Mouse (Mus musculus): ENCODE results near the gene Fzd2. TPM values are rescaled to one million over a fixed set of nuclear protein-coding genes. Genes with fewer than 3 reads are reported as not detected.
A peak's percentile ranks its signal among the peaks of the same experiment; 100 is the strongest.

Gene Fzd2
- polyA plus RNA-seq, 1 experiment from 2014 or later: 49.0 TPM

- Histone ChIP-seq H3K4me1 (peaks cover 46% of the 10 kb centered on the region), H3K36me3 (replicated peaks) (peaks cover 15% of the 10 kb centered on the region), H3K27me3 (replicated peaks; ENCODE audit: low read depth, poor library complexity, severe bottlenecking) (peaks cover 10% of the 10 kb centered on the region), H3K4me3 (peak overlapping the region; percentile 87), H3K9me3 (no peaks in the 10 kb centered on the region), H3K27ac (replicated peaks) (peak overlapping the region; percentile 99)
- 15% methylated on average over 4 of the region's 4 CpGs for WGBS
- DNase-seq (ENCODE audit: low spot score): peak; percentile 26
These were observed 4.5 kb downstream of the Fzd2 start for GRCm38 (mm10) chr11:102608691-102609090.

GRCm38 (mm10) chr11:102609483-102609882 is 5.3 kb downstream of the Fzd2 start:
- WGBS: 38% methylated on average over 8 of the region's 8 CpGs
- H3K4me3 ChIP-seq: peak overlapping the region; percentile 87

GRCm38 (mm10) chr11:102610260-102610659 is 6.1 kb downstream of the Fzd2 start:
- Histone ChIP-seq H3K36me3 (replicated peaks) (peaks cover 15% of the 10 kb centered on the region), H3K4me1 (peaks cover 46% of the 10 kb centered on the region), H3K27ac (replicated peaks) (peak overlapping the region; percentile 99), H3K27me3 (replicated peaks; ENCODE audit: low read depth, poor library complexity, severe bottlenecking) (peaks cover under 1% of the 10 kb centered on the region), H3K9me3 (no peaks in the 10 kb centered on the region), H3K4me3 (peak overlapping the region; percentile 87)
- WGBS: 11% methylated on average over 4 of the region's 4 CpGs
- DNase-seq (ENCODE audit: low spot score): peak; percentile 47

More at GRCm38 (mm10) chr11:102609483-102609882, 5.3 kb downstream of the Fzd2 start:
- Histone ChIP-seq H3K36me3 (replicated peaks) (peaks cover 15% of the 10 kb centered on the region), H3K27me3 (replicated peaks; ENCODE audit: low read depth, poor library complexity, severe bottlenecking) (peaks cover 9% of the 10 kb centered on the region), H3K4me1 (peaks cover 46% of the 10 kb centered on the region), H3K9me3 (no peaks in the 10 kb centered on the region), H3K27ac (replicated peaks) (peak overlapping the region; percentile 99)
- peak; percentile 14 for DNase-seq (ENCODE audit: low spot score)

DNA sequence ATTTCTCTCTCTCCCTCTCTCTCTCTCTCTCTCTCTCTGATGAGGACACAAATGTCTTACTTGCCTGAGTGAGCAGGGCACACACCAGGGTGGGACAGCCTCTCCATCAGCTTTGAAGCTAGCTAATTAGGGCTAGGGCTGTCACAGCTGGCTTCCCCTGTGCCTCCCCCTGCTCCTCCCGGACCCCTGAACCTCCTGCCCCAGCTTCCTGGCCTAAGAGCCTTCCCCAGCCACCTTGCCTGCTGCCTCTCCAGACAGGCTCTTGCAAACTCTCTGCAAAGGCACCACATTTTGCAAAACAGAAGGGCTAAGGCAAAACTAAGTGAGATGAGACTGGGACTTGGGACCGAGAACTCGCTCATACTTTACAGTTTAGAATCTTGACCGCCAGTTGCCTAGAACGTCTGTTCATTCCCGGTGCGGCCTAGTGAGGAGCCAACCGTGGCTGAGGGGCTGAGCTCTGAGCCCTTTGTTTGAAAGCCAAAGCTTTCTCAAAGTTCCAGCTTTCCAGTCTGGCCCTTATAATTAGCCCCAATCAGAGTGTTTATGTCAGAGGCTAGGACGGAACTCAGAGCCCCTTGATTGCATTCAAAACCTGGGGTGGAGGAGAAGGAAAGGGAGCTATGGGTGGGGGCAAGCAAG is 6.6 kb downstream of the Fzd2 start:
- Histone ChIP-seq H3K27ac (replicated peaks) (peak overlapping the region; percentile 99), H3K27me3 (replicated peaks; ENCODE audit: low read depth, poor library complexity, severe bottlenecking) (no peaks in the 10 kb centered on the region; the same call in 1 of the 2 replicates), H3K4me3 (peak overlapping the region; percentile 87), H3K36me3 (replicated peaks) (peaks cover 13% of the 10 kb centered on the region), H3K9me3 (no peaks in the 10 kb centered on the region), H3K4me1 (peaks cover 46% of the 10 kb centered on the region)
- WGBS: 4% methylated on average over 9 of the region's 9 CpGs
- peak; percentile 71 for DNase-seq (ENCODE audit: low spot score)

DNA sequence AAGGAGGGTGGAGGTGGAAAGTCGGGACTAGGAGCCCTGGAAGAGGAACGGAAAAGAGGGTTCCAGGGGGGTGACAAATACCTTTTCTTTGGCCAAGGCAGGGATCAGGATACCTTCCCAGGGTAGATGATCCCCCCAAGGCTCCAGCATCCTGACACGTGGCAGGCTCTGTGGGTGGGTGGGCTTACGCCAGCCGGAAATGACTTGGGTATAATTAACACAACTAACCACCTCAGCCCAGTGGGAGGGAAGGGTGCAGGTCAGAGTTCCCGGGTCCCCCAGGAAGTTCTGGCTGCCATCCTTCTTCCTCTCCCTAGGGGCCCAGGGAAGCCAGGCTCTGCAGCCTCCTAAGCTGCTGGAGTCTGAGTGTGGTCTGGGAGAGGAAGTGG is 7.1 kb downstream of the Fzd2 start:
- H3K4me1 ChIP-seq: peaks cover 46% of the 10 kb centered on the region
- no peaks in the 10 kb centered on the region for H3K9me3 ChIP-seq
- 6% methylated on average over 6 of the region's 6 CpGs for WGBS
- peak overlapping the region; percentile 87 for H3K4me3 ChIP-seq
- H3K27me3 ChIP-seq (replicated peaks; ENCODE audit: low read depth, poor library complexity, severe bottlenecking): no peaks in the 10 kb centered on the region
- peaks cover 8% of the 10 kb centered on the region for H3K36me3 ChIP-seq (replicated peaks)
- DNase-seq (ENCODE audit: low spot score): peak; percentile 52
- peak overlapping the region; percentile 99 for H3K27ac ChIP-seq (replicated peaks)

DNA sequence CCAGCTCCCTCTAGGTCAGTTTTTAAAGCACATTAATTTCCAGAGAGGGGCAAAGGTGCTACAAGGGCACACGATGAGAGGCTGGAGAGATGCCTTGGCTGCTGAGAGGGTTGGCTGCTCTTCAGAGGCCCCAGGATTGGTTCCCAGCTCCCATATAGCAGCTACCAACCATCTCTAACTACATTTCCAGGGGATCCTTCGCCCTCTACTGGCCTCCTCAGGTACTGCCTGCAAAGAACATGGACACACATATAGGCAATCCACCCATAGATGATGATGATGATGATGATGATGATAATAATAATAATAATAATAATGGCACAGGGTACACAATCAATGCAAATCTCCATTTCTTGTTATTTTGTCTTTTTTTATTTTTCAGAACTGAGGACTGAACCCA is 15.3 kb downstream of the Fzd2 start:
- Histone ChIP-seq H3K4me3 (no peak overlapping the region), H3K36me3 (replicated peaks) (peaks cover 5% of the 10 kb centered on the region), H3K27me3 (replicated peaks; ENCODE audit: low read depth, poor library complexity, severe bottlenecking) (no peaks in the 10 kb centered on the region), H3K9me3 (peaks cover 6% of the 10 kb centered on the region), H3K27ac (replicated peaks) (no peak overlapping the region), H3K4me1 (peaks cover 19% of the 10 kb centered on the region)
- 65% methylated on average over 2 of the region's 2 CpGs for WGBS
- DNase-seq (ENCODE audit: low spot score): no peak

DNA sequence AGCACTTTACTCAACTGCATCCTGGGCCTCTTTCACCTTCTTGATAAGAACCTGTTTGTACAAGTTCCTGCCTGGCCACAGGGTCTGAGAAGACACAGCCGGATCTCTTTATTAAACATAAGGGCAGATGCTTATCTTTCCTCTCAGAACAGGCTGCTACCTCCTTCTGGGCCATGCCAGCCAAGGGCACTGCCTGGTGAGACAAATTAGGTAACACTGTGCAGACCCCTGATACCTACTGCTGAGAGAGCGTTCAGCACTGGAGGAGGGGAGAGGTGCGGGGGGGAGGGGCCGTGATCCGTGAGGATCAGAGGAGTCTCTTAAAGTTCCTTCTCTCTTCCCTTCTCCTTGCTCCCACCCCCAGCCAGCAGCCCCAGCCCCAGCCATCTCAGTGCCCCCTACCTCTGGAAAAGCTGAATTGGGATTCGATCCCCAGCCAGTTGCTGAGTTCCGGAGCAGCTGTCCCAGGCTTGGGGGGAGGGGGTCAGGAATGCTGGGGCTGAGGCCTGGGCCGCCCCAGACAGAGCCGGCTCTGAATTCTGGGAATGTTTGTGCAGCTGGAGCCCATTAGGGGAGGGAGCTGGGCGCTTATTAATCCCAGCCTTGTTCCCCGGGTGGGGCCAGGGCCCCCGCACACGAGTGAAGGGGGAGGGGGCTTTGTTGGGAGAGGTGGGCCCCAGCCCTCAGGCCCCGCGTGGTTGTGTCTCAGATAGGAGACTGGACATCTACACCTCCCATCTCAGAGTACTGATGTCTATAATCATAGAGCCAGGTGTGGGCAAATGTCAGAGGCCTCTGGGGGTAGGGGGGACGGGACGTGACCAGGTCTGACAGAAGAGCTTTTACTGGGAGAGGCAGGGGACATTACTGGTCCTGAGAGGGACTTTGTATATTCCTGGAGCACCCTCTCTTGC is 19.9 kb downstream of the Fzd2 start:
- peak overlapping the region; percentile 43 for H3K4me3 ChIP-seq

DNA sequence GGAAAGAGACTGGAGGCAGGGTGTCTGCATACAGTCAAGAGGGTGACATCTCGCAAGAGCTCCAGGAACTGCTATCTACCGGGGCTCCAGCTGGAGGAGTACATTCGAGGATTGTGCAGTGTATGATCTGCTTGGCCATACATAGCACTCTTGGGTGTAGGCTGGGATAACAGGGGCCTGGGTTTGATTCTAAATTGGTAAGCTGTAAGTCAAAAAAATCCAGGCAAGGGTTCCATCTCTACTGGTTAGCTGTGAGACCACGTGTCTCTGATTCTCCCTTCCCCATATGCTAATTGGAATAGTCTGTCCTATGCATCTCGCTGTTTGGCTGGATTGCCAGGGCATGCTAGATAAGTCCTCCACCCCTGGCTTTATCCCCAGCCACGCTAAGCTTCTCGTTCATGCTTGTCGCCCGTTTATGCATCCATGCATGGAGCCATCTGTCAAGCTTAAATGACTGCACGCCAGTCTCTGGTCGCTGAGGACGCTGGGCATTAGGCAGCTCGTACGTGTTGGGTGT is 20.8 kb downstream of the Fzd2 start:
- peak overlapping the region; percentile 43 for H3K4me3 ChIP-seq

More for the DNA sequence above, 19.9 kb downstream of the Fzd2 start:
- peaks cover 4% of the 10 kb centered on the region for H3K9me3 ChIP-seq
- 1% methylated on average over 17 of the region's 17 CpGs for WGBS
- peak; percentile 97 for DNase-seq (ENCODE audit: low spot score)
- peaks cover 4% of the 10 kb centered on the region for H3K36me3 ChIP-seq (replicated peaks)
- H3K4me1 ChIP-seq: peaks cover 62% of the 10 kb centered on the region
- peak overlapping the region; percentile 90 for H3K27ac ChIP-seq (replicated peaks)
- 0 out of 2 replicates have a peak, but pooled peaks cover 4% of the 10 kb centered on the region for H3K27me3 ChIP-seq (replicated peaks; ENCODE audit: low read depth, poor library complexity, severe bottlenecking)

DNA sequence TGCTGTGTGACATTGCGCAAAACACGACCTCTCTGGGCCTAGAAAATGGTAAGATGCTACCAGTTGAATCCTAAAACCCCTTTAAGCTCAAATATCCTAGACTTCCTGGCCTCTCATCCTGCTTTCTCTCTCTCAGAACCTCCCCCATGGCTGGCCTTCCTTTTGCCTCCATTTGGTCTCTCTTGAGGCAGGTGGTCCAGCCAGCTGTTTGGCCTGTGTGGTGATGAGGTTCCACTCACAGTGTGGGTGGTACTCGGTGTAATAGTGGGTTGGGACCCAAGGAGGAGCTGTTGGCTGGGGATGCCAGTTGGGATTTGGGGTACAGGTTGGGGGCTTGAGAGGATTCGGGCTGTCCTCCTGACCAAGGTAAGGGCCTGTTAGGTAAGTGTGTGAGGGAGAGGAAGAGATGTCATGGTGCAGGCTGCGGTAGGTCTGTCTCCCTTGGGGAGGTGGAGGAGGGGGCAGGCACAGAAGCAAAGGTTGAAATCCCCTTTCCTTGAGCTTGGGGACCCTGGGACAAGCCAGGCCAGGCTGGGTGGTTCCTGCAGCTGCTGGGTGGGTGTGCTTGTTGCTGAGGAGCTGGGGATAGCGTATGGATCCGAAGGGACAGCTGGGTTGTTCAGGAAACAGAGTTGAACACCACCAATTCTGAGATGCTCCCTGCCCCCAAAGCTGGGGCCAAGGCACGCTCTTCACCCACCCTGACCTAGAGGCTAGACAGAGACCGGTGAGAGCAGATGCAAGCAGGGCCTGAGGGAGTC is 23.2 kb downstream of the Fzd2 start:
- Histone ChIP-seq H3K27ac (replicated peaks) (peak overlapping the region; percentile 73), H3K9me3 (no peaks in the 10 kb centered on the region), H3K4me3 (peak overlapping the region; percentile 13; the same call in 1 of the 2 replicates), H3K36me3 (replicated peaks) (no peaks in the 10 kb centered on the region), H3K4me1 (peaks cover 94% of the 10 kb centered on the region), H3K27me3 (replicated peaks; ENCODE audit: low read depth, poor library complexity, severe bottlenecking) (0 out of 2 replicates have a peak, but pooled peaks cover 4% of the 10 kb centered on the region)
- no peak for DNase-seq (ENCODE audit: low spot score)
- WGBS: 84% methylated on average over 9 of the region's 9 CpGs

More for the DNA sequence above, 20.8 kb downstream of the Fzd2 start:
- peak; percentile 60 for DNase-seq (ENCODE audit: low spot score)
- peaks cover 70% of the 10 kb centered on the region for H3K4me1 ChIP-seq
- H3K27ac ChIP-seq (replicated peaks): peak overlapping the region; percentile 90
- no peaks in the 10 kb centered on the region for H3K36me3 ChIP-seq (replicated peaks)
- 0 out of 2 replicates have a peak, but pooled peaks cover 4% of the 10 kb centered on the region for H3K27me3 ChIP-seq (replicated peaks; ENCODE audit: low read depth, poor library complexity, severe bottlenecking)
- H3K9me3 ChIP-seq: no peaks in the 10 kb centered on the region
- WGBS: 25% methylated on average over 14 of the region's 14 CpGs

- Histone ChIP-seq H3K27ac (replicated peaks) (peak overlapping the region; percentile 49; the same call in 1 of the 2 replicates), H3K4me1 (peaks cover 96% of the 10 kb centered on the region), H3K4me3 (no peak overlapping the region), H3K9me3 (no peaks in the 10 kb centered on the region), H3K27me3 (replicated peaks; ENCODE audit: low read depth, poor library complexity, severe bottlenecking) (0 out of 2 replicates have a peak, but pooled peaks cover 5% of the 10 kb centered on the region), H3K36me3 (replicated peaks) (no peaks in the 10 kb centered on the region)
- WGBS: 53% methylated on average over 9 of the region's 9 CpGs
- DNase-seq (ENCODE audit: low spot score): no peak
These were observed 24.3 kb downstream of the Fzd2 start for GRCm38 (mm10) chr11:102628529-102628928.

DNA sequence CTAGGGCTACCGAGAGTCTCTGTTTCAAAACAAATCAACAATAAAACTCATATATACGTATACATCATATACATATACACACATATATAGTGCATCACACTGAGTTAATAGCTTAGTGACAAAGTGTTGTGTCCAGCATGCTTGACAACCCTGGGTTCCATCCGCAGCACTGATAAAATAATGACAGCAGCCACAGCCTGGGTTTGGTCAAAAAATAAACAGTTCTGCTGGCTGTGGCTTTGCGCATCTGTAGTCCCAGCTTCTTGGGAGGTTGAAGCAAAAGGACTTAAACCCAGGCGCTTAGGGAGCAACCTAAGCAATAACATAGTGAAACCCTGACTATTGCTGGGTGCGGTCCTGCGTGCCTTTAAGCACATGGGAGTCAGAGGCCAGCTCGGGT is 25.2 kb downstream of the Fzd2 start:
- peak overlapping the region; percentile 86 for H3K27ac ChIP-seq (replicated peaks)
- WGBS: 52% methylated on average over 8 of the region's 8 CpGs
- no peaks in the 10 kb centered on the region for H3K36me3 ChIP-seq (replicated peaks)
- H3K9me3 ChIP-seq: no peaks in the 10 kb centered on the region
- DNase-seq (ENCODE audit: low spot score): no peak
- H3K27me3 ChIP-seq (replicated peaks; ENCODE audit: low read depth, poor library complexity, severe bottlenecking): peaks cover 8% of the 10 kb centered on the region; the same call in 1 of the 2 replicates
- no peak overlapping the region for H3K4me3 ChIP-seq
- H3K4me1 ChIP-seq: peaks cover 92% of the 10 kb centered on the region

DNA sequence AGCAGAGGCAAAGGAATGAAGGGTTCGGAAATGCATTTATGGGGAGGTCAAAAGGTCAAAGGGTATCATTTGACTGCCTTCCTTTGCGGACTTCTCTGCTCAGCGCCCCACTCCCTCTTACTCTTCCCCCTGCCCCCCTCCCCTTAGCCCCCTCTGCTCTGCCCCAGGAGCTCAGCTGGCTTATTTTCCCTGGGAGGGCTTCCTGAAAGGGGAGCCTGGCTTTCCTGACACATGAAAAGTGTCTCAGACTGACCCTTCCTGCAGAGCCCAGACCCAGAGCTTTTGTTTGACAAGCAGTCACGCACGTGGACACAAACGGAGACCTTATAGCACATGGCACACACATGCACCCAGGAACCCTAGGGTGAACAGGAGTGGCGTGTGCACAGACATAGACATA is 26.5 kb downstream of the Fzd2 start:
- no peaks in the 10 kb centered on the region for H3K9me3 ChIP-seq
- no peaks in the 10 kb centered on the region for H3K36me3 ChIP-seq (replicated peaks)
- DNase-seq (ENCODE audit: low spot score): peak; percentile 76
- H3K27ac ChIP-seq (replicated peaks): peak overlapping the region; percentile 86
- WGBS: 5% methylated on average over 7 of the region's 7 CpGs
- peaks cover 8% of the 10 kb centered on the region; the same call in 1 of the 2 replicates for H3K27me3 ChIP-seq (replicated peaks; ENCODE audit: low read depth, poor library complexity, severe bottlenecking)
- H3K4me1 ChIP-seq: peaks cover 78% of the 10 kb centered on the region
- peak overlapping the region; percentile 36 for H3K4me3 ChIP-seq

All from embryonic facial prominence, embryonic 10.5 days (tissue).